Mouse (Mus musculus) heart, postnatal 0 days (tissue): ENCODE measurements around the gene Xylt1.

Experiments used
- CTCF ChIP-seq: IDR thresholded peaks from 2 replicates; pipeline ENCODE4 v1.5.1; 2016; ENCODE audit warnings: antibody characterized with exemption, control low read depth, low read depth
- EP300 ChIP-seq: IDR thresholded peaks from 2 replicates; pipeline ENCODE4 v1.6.1; 2016; ENCODE audit warnings: antibody characterized with exemption, low read depth

- TF ChIP-seq EP300 (no peak), CTCF (no peak)
Measured at GRCm38 (mm10) chr7:117399971-117400370, 19.2 kb downstream of the Xylt1 start.
